Mouse (Mus musculus): ENCODE results near the gene Coa4. TPM values are rescaled to one million over a fixed set of nuclear protein-coding genes. Genes with fewer than 3 reads are reported as not detected.

Coa4 gene
- polyA plus RNA-seq (2017; shearing (Covaris generic)) = 26.5 TPM

GRCm38 (mm10) chr7:100536804-100537518 lies at the start of gene Coa4:
Gene Coa4 (plus strand): TSS chr7:100537071.

GRCm38 (mm10) chr7:100493117-100493483 lies 43.8 kb upstream of the Coa4 start, which contains the start of gene Ucp2:
Gene Ucp2 (plus strand): TSS chr7:100493337.

GRCm38 (mm10) chr7:100514573-100514972 lies 22.3 kb upstream of the Coa4 start, which contains the start of gene Dnajb13:
Gene Dnajb13 (minus strand): TSS chr7:100514960.

Other genes with a start within 250 kb of the Coa4 start
- gene C2cd3, start 164.8 kb upstream of the Coa4 start, polyA plus RNA-seq (2017; shearing (Covaris generic)) = 65.5 TPM
- gene Ppme1, start 164.8 kb upstream of the Coa4 start, polyA plus RNA-seq (2017; shearing (Covaris generic)) = 35.8 TPM
- not detected for gene Ucp3, start 64.1 kb upstream of the Coa4 start, polyA plus RNA-seq (2017; shearing (Covaris generic))
- 1,823 TPM for gene Ucp2, start 43.7 kb upstream of the Coa4 start, polyA plus RNA-seq (2017; shearing (Covaris generic))
- gene Dnajb13, start 22.1 kb upstream of the Coa4 start, polyA plus RNA-seq (2017; shearing (Covaris generic)) = 17.6 TPM
- gene Rab6a, start 70.3 kb downstream of the Coa4 start, polyA plus RNA-seq (2017; shearing (Covaris generic)) = 8.4 TPM
- 51.9 TPM for gene Mrpl48, start 71.2 kb downstream of the Coa4 start, polyA plus RNA-seq (2017; shearing (Covaris generic))
- 0.20 TPM for gene Plekhb1, start 125.3 kb downstream of the Coa4 start, polyA plus RNA-seq (2017; shearing (Covaris generic))
- 30.2 TPM for gene Fam168a, start 169.6 kb downstream of the Coa4 start, polyA plus RNA-seq (2017; shearing (Covaris generic))

All from activated CD4-positive, CD25-positive, alpha-beta regulatory T cell, adult 9 weeks (primary cell).